Mouse (Mus musculus): Measurements from ENCODE around the gene Slc38a2. TPM values are rescaled to one million over a fixed set of nuclear protein-coding genes. Genes with fewer than 3 reads are reported as not detected.
A peak's percentile ranks its signal among the peaks of the same experiment; 100 is the strongest.

Slc38a2 gene
- total RNA-seq, 2 experiments from 2014 or later = 93.4 to 242 TPM

DNA sequence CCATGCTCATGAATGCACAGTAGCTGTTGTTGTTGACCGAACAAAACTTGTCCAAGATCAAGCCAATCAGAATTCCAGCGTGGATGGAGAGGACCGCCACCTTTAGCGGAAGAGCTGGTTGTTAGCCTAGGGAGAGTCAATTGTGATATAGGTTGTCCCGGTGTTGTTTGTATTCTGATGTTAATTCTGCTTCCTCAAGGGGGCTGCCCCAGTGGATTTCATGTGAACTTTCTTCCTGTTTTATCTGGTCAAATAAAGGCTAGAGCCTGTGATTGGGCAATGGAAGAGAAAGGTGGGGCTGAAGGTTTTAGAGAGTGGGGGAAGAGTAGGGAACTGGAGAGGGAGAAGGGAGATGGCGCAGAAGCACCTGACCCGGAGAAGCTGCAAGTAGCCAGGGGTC is 22.7 kb upstream of the Slc38a2 start:
- DNase-seq (ENCODE audit: low spot score) = no peak

DNA sequence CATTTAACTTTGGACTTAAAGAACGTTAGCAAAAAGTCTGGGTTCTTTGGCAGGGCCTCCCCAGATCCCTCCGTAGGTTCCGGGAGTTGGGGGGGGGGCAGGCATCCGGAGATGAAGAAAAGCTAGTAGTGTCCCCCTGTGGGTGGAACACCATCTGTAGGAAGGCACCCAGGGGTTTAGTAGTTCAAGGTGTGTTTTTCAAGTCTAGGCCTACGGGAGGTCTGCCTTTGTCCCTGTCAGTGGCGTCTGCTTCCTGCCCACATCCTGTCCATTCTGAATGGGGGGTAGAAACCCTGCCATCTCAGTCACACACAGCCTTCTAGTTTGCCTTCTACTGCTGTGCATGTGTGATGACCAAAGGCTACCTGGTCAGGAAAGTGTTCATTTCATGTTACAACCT is 20.6 kb upstream of the Slc38a2 start:
- DNase-seq (ENCODE audit: low spot score) = no peak

DNA sequence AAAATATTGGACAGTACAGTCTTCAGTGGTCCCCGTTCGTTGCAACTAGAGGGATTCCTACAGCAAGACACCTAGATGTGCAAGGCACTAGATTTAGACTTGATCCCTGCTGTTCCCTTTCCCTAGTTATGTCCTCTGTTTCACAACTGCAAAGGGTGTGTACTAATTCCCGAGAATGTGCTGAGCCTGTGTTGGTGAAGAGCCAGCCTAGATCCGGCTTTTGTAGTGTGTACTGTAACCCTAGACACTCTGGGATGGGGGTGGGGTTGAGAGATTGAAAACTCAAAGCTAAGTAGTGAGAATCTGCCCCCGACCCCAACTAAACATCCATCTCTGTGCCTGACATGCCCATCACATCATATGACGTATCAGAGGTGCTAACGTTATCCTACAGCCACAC is 18.9 kb upstream of the Slc38a2 start:
- peak; percentile 52 for DNase-seq (ENCODE audit: low spot score)

DNA sequence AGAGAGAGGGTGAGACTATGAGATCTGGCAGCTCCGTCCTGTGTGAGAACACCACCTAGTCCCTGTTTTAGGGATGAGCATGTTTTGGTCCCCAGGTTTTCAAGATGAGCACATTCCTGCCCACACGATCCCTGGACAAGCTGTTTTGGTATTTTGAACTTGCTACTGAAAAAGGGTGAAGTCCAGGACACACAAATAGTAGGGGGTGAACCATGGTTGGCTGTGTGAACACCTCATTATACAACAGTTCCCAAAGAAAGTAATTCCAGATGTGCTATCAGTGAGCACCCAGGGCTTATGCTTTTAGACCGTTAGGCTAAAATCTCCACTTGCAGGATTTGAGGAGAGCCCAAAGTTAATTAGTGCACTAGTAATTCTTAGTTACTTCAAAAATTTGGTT is 17.7 kb upstream of the Slc38a2 start:
- no peak for DNase-seq (ENCODE audit: low spot score)

DNA sequence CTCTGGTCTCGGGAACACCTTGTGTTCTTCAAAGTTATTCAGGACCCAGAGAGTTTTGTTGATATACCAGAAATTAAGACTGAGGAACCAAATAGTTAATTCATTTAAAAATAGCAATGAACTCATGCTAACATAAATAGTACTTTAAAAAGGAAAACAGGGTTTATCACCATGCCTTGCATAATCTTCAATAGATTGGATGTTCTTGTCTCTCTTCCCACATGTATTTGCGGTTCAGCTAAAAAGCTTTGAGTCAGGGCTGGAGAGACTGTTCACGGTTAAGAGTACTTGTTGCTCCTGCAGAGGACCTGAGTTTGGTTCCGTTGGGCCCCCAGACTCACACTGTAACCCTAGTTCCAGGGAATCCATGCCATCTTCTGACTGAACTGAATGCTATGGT is 16.8 kb upstream of the Slc38a2 start:
- DNase-seq (ENCODE audit: low spot score) = no peak

DNA sequence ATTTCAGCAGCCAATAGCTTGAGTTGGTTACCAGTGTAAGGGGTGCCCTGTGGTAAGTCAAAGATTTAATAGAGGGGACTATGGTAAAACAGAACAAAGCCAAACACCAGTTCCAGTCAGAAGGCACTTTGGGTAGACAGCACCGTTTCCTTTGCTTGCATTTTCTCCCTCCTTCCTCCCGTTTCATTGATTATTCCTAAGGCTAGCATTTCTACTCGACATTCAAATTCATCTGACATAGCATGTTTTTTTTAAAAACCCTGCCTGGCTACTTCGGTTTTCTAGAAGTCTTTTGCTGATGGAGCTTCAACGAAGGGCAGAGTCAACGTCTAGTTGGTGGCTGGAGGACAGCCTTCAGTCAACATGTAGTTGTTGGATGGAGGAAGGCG is 16.2 kb upstream of the Slc38a2 start:
- no peak for DNase-seq (ENCODE audit: low spot score)

DNA sequence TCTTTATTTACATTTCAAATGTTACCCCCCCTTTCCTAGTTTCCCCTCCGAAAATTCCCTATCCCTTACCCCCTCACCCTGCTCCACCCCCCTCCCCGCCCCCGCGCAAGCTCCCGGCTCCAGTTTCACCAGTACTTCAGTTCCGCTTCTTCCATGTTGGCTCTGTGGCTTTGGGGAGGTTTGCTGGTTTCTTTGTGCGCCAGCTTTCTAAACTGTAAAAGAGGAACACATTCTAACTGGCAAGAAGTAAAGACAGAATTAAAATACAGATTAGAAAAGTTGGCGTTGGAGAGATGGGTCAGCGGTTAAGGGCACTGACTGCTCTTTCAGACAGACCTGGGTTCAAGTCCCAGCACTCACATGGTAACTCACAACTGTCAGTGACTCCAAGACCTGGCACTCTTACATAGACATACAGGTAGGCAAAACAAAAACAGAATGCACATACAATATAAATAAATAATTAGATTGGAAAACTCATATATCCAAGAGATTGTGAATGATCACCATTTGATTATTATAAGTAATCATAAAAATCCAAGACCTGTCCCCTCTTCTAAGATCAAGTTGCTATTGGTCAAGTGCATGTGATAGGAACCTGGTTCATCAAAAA is 15.7 kb upstream of the Slc38a2 start:
- no peak for DNase-seq (ENCODE audit: low spot score)

DNA sequence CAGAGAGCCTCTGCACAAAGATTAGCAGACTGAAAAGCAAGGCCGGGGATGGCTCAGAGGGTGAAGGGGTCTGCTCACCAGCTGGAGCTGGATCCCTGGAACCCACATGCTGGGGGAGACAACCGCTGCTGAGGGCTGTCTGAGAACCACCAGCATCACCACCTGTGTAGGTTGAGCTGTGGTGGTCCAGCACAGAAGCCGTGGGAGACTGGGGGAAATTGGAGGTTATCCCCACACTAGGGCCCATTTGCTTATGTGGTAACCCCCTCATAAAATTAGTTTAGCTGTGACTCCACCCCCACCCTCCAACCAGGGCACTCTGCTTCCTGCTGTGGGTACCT is 15.1 kb upstream of the Slc38a2 start:
- DNase-seq (ENCODE audit: low spot score) = no peak

DNA sequence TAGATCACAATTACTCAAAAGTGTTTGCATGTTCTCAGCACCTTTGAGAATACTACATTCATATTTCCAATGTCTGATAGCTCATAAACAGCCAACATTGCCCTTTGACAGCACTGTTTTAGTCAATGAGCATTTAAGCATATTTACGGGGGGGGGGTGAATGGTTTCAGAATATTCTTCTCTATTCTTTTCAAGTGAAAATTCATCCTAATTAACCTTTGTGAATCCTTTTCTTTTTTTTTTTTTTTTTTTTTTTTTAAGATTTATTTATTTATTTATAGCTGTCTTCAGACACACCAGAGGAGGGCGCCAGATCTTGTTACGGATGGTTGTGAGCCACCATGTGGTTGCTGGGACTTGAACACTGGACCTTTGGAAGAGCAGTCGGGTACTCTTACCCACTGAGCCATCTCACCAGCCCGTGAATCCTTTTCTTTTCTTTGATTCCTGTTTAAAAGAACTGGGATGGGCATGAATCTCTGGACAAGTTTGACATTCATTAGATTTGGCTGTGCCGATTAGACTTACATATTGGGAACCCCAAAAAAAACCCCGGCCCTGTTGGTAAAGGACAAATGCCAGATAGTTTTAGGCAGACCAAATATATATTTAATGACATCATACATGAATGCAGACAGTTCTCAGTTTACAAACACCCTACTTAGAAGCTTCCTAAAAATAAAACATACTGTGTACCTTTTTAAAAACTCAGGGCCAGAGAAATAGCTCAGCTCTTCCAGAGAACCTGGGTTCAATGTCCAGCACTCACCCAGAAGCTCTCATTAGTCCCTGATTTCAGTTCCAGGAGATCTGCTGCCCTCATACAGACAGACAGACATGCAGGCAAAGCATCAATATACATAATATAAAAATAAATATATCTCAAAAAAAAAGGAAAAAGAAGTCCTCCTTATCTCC is 14.5 kb upstream of the Slc38a2 start:
- DNase-seq (ENCODE audit: low spot score) = no peak

DNA sequence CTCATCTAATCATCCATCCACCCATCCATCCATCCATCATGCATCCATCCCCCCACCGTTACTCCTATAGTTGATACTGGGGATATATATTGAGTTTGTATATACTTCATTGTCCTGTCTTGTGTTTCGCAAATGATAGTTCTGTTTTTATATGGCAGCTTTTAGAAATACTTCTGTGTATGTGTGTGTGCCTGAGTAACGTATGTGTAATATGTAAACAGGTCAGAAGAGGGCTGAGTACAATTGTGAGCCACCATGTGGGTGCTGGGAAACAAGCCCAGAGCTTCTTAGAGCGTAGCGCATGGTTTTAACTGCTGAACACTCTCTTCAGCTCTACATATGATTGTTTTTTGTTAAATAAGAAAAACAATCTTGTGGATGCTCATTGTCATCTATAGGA is 12.8 kb upstream of the Slc38a2 start:
- DNase-seq (ENCODE audit: low spot score) = no peak

DNA sequence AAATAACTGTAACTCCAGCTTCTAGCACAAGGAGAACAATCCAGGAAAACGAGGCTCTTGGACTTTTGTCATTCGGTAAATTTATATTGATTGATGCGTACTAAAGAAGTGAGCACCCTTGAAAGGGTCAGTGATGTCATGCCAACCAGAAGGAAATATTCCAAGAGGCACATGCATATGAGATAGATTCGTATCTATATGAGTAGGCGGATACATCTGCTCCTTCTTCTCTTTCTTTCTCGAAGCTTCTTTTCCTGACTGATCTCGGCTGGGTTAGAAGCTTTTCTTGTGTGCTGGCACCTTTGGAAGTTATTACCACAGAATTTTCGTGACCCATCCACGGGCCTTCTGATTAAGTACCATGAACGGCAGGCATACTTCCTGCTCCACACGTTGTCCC is 12.1 kb upstream of the Slc38a2 start:
- DNase-seq (ENCODE audit: low spot score) = no peak

DNA sequence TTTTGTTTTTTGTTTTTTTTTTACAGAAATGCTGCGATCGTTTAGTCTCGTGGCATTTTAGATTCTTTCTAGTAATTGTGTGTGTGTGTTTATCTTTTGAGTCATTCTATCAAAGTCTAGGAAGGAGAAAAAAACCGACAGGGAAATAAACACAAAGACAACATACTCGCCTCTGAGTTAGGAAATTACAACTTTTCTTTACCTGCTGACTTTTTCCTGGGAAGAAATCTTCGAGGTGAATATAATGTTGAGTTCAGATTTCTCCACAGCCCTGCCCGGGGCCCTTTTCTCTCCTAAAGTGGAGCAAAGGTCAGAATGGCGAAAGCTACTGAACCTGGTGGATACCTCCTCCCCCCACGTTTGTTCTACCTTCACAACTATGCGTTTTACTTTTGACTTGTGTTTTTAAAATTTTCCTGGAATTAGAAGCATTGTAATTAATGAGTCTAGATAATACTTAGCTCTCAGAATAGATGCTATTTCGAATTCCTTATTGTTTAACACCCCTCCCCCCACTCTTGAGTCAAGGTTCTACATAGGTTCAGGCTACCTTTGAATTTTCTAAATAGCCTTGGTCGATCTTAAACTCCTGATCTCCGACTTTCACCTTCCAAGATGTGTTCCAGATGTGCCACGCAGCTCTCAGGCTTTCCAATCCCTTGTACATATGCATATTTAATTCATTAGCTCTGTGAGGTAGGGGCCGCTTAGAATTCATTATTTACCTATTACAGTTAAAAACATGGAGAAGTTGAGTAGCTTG is 11.0 kb upstream of the Slc38a2 start:
- DNase-seq (ENCODE audit: low spot score) = no peak

DNA sequence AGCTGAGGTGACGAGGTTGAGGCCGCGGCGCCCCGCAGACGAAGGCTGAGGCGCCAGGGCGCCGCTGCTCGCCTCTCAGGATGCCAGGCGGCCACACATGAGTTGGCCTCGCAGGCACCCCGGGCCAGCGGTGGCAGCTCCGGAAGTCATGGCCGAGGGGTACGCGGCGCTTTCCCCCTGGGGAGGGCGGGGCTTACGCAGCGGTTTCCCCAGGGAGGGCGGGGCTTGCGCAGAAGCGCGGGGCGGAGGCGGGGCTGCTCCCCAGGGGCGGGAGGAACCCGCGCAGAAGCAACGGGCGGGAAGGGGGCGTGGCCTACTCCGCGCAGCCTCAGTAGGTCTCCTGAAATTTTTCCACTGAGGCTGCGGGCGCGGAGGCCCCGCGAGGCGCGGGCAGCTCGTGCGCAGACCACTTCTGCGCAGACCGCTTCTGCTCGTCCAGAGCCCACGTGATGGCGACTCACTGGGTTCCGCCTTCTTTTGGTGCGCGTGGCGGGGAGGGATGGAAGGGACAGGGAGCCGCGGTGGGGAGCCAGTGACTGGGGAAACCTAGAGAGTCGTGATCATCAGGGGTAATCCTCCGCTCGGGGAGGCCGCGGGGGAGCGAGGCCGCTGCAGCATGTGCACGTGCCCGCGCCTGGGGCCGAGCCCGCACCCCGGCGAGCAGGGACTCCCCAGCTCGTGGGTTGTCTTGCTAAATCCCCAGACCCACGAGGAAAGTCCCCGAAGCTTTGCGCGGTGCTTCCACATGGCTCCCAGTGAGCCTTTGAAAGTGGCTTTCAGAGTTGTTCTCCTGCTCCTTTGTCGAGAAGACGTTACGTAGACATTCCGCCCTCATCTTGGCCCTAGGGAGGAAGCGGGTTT is 10.2 kb upstream of the Slc38a2 start:
- peak; percentile 98 for DNase-seq (ENCODE audit: low spot score)

DNA sequence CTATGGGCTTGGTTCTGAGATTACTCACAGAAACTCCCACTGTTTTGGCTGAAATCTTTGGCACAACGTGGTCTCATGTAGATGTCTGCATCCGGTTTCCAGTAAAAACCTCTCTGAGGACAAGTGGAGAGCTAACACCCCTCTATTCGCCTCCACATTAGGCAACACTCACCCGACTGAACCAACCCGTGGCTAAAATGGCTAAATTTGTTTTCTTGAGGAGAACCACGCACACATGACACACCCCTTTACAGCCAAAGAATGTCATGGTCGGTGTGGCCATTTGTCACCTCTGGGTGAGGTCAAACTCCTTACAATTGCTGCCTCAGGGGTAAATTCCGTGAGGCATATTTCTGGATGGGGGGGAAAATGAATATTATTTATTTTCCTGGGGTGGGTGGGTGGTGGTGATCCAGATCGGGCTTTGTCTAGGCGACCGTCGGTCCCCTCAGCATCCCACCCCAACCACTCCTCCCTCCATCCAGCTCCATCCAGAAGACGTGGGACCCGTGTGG is 9.5 kb upstream of the Slc38a2 start:
- no peak for DNase-seq (ENCODE audit: low spot score)

DNA sequence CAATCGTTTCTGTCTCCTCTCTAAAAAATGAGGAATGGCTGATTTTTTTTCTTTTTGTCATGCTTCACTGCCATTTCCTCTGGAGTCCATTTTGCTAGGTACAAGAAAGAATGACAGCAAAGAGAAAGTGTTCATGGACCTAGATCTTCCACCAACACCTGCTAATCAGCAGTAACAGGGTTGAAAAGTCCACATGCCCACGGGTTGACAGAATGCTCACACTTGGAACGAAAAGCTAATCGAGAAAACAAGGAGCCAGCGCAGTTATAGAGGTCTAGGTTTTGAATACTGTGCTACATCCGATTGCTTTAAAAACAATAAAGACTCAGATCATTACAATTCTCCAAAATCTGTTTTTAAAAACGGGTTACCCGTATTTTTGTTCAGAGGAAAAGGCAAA is 8.9 kb upstream of the Slc38a2 start:
- no peak for DNase-seq (ENCODE audit: low spot score)

DNA sequence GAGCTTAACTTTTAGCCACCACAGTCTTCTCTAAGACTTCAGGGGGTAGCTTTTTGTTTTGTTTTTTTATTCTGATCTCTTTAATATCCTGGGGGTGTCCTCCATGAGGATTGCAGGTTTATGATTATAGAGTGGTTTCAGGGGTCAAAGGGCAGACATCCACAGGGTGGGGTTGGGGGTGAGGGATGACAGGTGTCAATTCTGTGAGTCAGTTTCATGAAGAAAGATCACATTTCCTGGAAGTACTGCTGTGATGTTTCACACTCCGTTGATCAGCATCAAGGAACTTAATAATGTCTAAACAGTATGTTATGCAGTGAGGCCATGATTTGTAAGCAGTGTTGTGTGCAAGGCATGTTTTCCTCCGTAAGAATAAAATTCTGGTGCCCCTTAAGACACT is 8.4 kb upstream of the Slc38a2 start:
- no peak for DNase-seq (ENCODE audit: low spot score)

DNA sequence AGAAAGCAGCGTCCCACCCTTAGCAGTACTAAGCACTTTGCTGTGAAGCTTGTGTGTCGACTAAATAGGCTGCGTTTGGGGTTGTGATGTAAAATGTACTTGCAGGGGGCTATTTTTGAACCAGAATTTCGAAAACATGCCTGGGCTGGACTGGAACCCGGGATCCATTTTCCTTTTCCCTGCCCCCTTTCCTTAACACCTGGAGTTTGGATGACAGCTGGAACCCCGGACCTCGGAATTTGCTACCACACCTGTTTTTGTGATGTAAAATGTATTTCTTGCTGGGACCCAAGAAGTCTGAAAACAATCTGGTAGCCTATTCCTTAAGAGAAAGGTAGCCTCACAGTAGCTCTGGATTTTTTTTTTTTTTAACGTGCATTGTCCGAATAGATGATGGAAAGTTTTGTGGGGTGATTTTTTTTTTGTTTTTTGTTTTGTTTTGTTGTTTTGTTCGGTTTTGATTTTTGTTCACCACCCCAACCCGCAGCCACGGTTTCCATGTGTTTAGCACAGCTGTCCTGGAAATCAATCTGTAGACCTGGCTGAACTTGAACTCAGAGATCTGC is 3.0 kb upstream of the Slc38a2 start:
- no peak for DNase-seq (ENCODE audit: low spot score)

DNA sequence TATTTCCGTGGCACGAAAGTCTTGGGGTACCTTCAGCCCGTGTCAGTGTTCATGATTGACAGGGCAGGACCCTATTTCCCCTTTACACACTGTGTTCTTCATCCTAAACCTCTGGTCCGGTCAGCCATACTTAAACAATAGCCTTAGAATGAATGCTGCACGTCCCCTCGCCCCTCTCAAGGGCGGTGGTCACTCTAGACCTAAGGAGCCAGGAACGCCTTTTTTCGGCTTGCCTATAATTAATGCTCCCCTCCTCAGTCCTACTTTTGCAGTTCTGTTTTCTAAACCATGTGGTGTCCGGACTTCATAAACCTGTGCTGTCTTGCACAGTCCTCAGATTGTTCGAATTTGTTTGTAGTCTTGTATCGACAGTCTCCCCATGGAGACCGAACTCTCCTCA is 1.2 kb upstream of the Slc38a2 start:
- no peak for DNase-seq (ENCODE audit: low spot score)

DNA sequence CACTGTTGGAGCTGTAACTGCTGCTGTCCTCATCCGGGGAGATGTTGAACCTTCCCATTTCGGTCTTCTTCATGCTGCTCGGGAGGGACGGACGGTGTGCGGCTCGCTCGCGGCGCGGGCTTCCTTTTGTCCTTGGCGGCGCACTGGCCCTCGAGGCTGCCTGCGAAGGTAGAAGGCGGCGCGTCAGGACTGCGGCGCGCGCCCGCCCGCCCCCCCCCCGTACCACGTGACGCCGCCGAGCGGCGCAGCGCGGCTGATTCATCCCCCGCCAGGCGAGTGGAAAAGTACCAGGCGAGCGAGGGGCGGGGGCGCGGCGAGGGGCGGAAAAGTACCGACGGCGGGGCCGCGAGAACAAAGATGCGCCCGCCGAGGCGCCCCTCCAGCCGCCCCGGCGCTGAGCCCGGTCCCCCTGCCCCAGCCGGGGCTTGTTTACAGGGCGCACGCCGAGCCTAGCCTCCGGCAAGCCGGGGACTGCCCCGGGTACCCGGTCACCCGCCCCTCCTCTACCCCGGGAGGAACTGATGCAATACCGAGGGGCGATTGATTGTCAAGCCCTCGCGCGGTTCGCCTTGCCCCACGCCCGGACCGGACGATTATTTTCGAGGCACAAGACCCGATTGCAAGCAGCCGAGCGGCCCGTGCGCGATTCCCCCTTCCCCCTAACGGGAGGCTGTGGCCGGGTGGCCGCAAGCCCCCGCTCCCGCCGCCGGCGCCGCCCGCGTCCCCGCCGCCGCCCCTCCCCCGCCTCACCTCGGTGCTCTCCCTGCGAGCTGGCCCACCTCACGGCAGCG is 677 bp downstream of the Slc38a2 start:
- DNase-seq (ENCODE audit: low spot score) = peak; percentile 84

All from gastrocnemius, adult 18-20 months (tissue).